Mouse (Mus musculus) MEL (cell line): ENCODE results near the gene Nfia. TPM values are rescaled to one million over a fixed set of nuclear protein-coding genes. Genes with fewer than 3 reads are reported as not detected.
A peak's percentile ranks its signal among the peaks of the same experiment; 100 is the strongest.

Experiments used
- DNase-seq: peaks from one replicate; pipeline ENCODE4 v3.0.0; 2011; ENCODE audit warnings: low read depth, low spot score
- H3K27ac ChIP-seq: 2 replicates; pipeline ENCODE4 v1.5.1; 2012; ENCODE audit warnings: low read depth, mild to moderate bottlenecking, control low read depth, low read length, moderate library complexity; ENCODE audit not compliant: control insufficient read depth
- H3K27me3 ChIP-seq, 2 experiments: fragments of 150-350 bp in 1 of 2; sonication (generic) in 1 of 2; 2 replicates each; pipeline ENCODE4 v1.6.1; 2012; ENCODE audit warnings: low read length in 2 of 2, mild to moderate bottlenecking in 2 of 2, improper control_type of control experiment in 1 of 2, moderate library complexity in 1 of 2; ENCODE audit not compliant: insufficient read depth in 2 of 2, control insufficient read depth in 1 of 2
- H3K36me3 ChIP-seq, 2 experiments: 2 replicates each; pipeline ENCODE4 v1.6.1; 2012 to 2014; ENCODE audit warnings: low read length in 2 of 2, improper control_type of control experiment in 1 of 2, inconsistent platforms in 1 of 2, mild to moderate bottlenecking in 1 of 2; ENCODE audit not compliant: insufficient read depth in 2 of 2, control insufficient read depth in 1 of 2
- H3K4me1 ChIP-seq, 2 experiments: fragments of 150-350 bp in 1 of 2; sonication (generic) in 1 of 2; 2 replicates each; pipeline ENCODE4 v1.6.1; 2012; ENCODE audit warnings: low read length in 2 of 2, improper control_type of control experiment in 1 of 2, mild to moderate bottlenecking in 1 of 2; ENCODE audit not compliant: insufficient read depth in 2 of 2, control insufficient read depth in 1 of 2
- H3K4me3 ChIP-seq, 2 experiments: fragments of 150-350 bp in 1 of 2; sonication (generic) in 1 of 2; 2 replicates each; pipeline ENCODE4 v1.5.1; 2012; ENCODE audit warnings: low read depth in 2 of 2, low read length in 2 of 2, mild to moderate bottlenecking in 2 of 2, moderate library complexity in 2 of 2, control low read depth in 1 of 2, improper control_type of control experiment in 1 of 2; ENCODE audit not compliant: control insufficient read depth in 1 of 2, insufficient read depth in 1 of 2
- H3K79me2 ChIP-seq: 2 replicates; pipeline ENCODE4 v1.6.1; 2012; ENCODE audit warnings: mild to moderate bottlenecking, low read length, moderate library complexity; ENCODE audit not compliant: control insufficient read depth, poor library complexity, insufficient read depth
- H3K9ac ChIP-seq: 2 replicates; pipeline ENCODE4 v1.6.1; 2012; ENCODE audit warnings: low read depth, mild to moderate bottlenecking, control low read depth, low read length, moderate library complexity; ENCODE audit not compliant: control insufficient read depth, poor library complexity, severe bottlenecking
- H3K9me3 ChIP-seq: fragments of 150-350 bp; sonication (generic); replicated peaks from 2 replicates; pipeline ENCODE4 v1.6.1; 2012; ENCODE audit warnings: mild to moderate bottlenecking, low read length, improper control_type of control experiment, moderate library complexity; ENCODE audit not compliant: insufficient read depth
- CHD1 ChIP-seq: IDR thresholded peaks from 2 replicates; pipeline ENCODE4 v1.6.1; 2012; ENCODE audit warnings: low read depth, mild to moderate bottlenecking, inconsistent platforms, low read length, improper control_type of control experiment
- EP300 ChIP-seq, 2 experiments: IDR thresholded peaks; 2 replicates each; pipeline ENCODE4 v1.6.1; 2011; ENCODE audit warnings: improper control_type of control experiment in 2 of 2, low read length in 2 of 2, low read depth in 1 of 2, mild to moderate bottlenecking in 1 of 2
- GATA1 ChIP-seq: IDR thresholded peaks from 2 replicates; pipeline ENCODE4 v1.6.1; 2011; ENCODE audit warnings: low read depth, low read length, improper control_type of control experiment
- KAT2A ChIP-seq: conservative IDR thresholded peaks from 2 replicates; pipeline ENCODE4 v1.6.1; 2012; ENCODE audit warnings: low read depth, low read length, improper control_type of control experiment, inconsistent platforms
- MAFK ChIP-seq: IDR thresholded peaks from 2 replicates; pipeline ENCODE4 v1.6.1; 2011; ENCODE audit warnings: low read depth, mild to moderate bottlenecking, low read length, improper control_type of control experiment, borderline replicate concordance
- MXI1 ChIP-seq: IDR thresholded peaks from 2 replicates; pipeline ENCODE4 v1.6.1; 2011; ENCODE audit warnings: mild to moderate bottlenecking, low read depth, low read length, improper control_type of control experiment
- POLR2A ChIP-seq, 2 experiments: IDR thresholded peaks; 2 replicates each; pipeline ENCODE4 v1.6.1; 2011 to 2012; ENCODE audit warnings: low read length in 2 of 2, mild to moderate bottlenecking in 2 of 2, control low read depth in 1 of 2, improper control_type of control experiment in 1 of 2, low read depth in 1 of 2, moderate library complexity in 1 of 2; ENCODE audit not compliant: control insufficient read depth in 1 of 2, insufficient read depth in 1 of 2, poor library complexity in 1 of 2
- POLR2AphosphoS2 ChIP-seq: IDR thresholded peaks from 2 replicates; pipeline ENCODE4 v1.6.1; 2011; ENCODE audit warnings: low read length, improper control_type of control experiment
- POLR2AphosphoS5 ChIP-seq: IDR thresholded peaks from 2 replicates; pipeline ENCODE4 v1.6.1; 2012; ENCODE audit warnings: low read depth, borderline replicate concordance, mild to moderate bottlenecking, inconsistent platforms, low read length, moderate library complexity, mixed read lengths
- RAD21 ChIP-seq: IDR thresholded peaks from 2 replicates; pipeline ENCODE4 v1.6.1; 2011; ENCODE audit warnings: mild to moderate bottlenecking, low read depth, low read length, improper control_type of control experiment
- SIN3A ChIP-seq: IDR thresholded peaks from 2 replicates; pipeline ENCODE4 v1.6.1; 2012; ENCODE audit warnings: low read length, improper control_type of control experiment, inconsistent platforms
- TBP ChIP-seq: IDR thresholded peaks from 2 replicates; pipeline ENCODE4 v1.8.0; 2011; ENCODE audit warnings: low read depth, low read length, improper control_type of control experiment
- TCF12 ChIP-seq: IDR thresholded peaks from 2 replicates; pipeline ENCODE4 v1.6.1; 2014; ENCODE audit warnings: low read depth, mild to moderate bottlenecking, inconsistent platforms, low read length, improper control_type of control experiment, moderate library complexity
- USF2 ChIP-seq, 2 experiments: IDR thresholded peaks; 2 replicates each; pipeline ENCODE4 v1.6.1; 2011 to 2012; ENCODE audit warnings: improper control_type of control experiment in 2 of 2, low read length in 2 of 2, borderline replicate concordance in 1 of 2, inconsistent platforms in 1 of 2, low read depth in 1 of 2, mild to moderate bottlenecking in 1 of 2; ENCODE audit not compliant: insufficient read depth in 1 of 2
- ZC3H11A ChIP-seq: IDR thresholded peaks from 2 replicates; pipeline ENCODE4 v1.6.1; 2012; ENCODE audit warnings: low read depth, mild to moderate bottlenecking, inconsistent platforms, low read length, improper control_type of control experiment
- ZKSCAN1 ChIP-seq: IDR thresholded peaks from 2 replicates; pipeline ENCODE4 v1.6.1; 2012; ENCODE audit warnings: low read depth, mild to moderate bottlenecking, inconsistent platforms, low read length, improper control_type of control experiment, moderate library complexity
- ZMIZ1 ChIP-seq: IDR thresholded peaks from 2 replicates; pipeline ENCODE4 v1.6.1; 2012; ENCODE audit warnings: low read depth, mild to moderate bottlenecking, inconsistent platforms, low read length, improper control_type of control experiment, moderate library complexity
- polyA plus RNA-seq, 2 experiments: library from polyadenylated mRNA; stranded (reverse) in 1 of 2; unstranded in 1 of 2; fragments of >175 nt in 1 of 2; fragments of >200 nt in 1 of 2; gene quantifications; 2 replicates each; pipeline versions ENCODE4 v1.2.1 to v1.2.4; 2012; ENCODE audit warnings: low replicate concordance in 2 of 2, low read depth in 1 of 2; ENCODE audit not compliant: insufficient read length in 2 of 2, insufficient read depth in 1 of 2, missing spikeins in 1 of 2
- total RNA-seq: library from RNA; depleted of rRNA; stranded (reverse); fragments of 300-350 nt; gene quantifications from 2 replicates; pipeline ENCODE4 v1.2.3, GENCODE M21; 2012

The Nfia gene
- total and polyA plus RNA-seq, 3 experiments: 10.2 to 20.5 (median 13.4) TPM

- H3K9me3 ChIP-seq: no peaks in the 10 kb centered on the region
- no peaks in the 10 kb centered on the region for H3K27me3 ChIP-seq
- no peak for DNase-seq
- peaks cover 29% of the 10 kb centered on the region for H3K79me2 ChIP-seq
- TF ChIP-seq CHD1 (no peak), SIN3A (no peak), TBP (no peak), MAFK (no peak), POLR2A (IDR thresholded peaks at IDR 0.05; ENCODE audit: control insufficient read depth in 1 of 2, insufficient read depth in 1 of 2, low read depth in 1 of 2, low read length in 2 of 2, poor library complexity in 1 of 2) (no peak), POLR2AphosphoS2 (0 out of 2 replicates have a peak, but pooled peaks have one; percentile 37)
- peaks cover 13 to 14% of the 10 kb centered on the region in 2 experiments for H3K36me3 ChIP-seq
- H3K9ac ChIP-seq: no peak overlapping the region
- no peak overlapping the region for H3K27ac ChIP-seq
- H3K4me1 ChIP-seq: peaks cover 0 to 8% of the 10 kb centered on the region in 2 experiments; a peak in 2 of 4 replicates
- no peak overlapping the region for H3K4me3 ChIP-seq
Observed at GRCm38 (mm10) chr4:97868307-97868937, 95.9 kb downstream of the Nfia start.

DNA sequence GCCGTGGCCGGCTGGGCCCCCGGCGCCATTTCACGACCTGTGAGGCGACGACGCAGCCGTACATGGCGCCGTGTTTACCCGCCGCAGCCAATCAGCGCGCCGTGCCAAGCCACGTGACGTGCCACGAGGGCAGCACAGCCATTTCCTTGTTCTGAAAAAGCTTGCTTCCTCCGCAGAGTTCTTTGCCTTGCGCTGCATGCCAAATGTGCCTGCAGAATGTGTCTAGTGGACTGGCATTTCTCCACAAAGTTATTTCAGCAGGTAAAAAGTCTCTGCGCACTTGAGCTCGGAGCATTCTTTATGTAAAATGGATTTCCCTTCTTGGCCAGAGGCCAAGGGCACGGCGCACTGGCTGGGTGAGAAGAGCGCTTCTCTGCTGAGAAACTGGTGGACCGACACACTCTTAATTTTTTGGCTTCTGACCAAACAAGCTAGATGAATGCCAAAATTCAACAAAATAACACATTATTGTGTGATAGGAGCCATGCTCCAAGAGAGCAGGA lies 96.5 kb downstream of the Nfia start:
- TF ChIP-seq POLR2AphosphoS5: no peak
- no peak for TF ChIP-seq ZMIZ1
- TF ChIP-seq GATA1: no peak
- TF ChIP-seq ZC3H11A: no peak
- TF ChIP-seq KAT2A: no peak
- no peak for TF ChIP-seq POLR2AphosphoS2
- no peak for TF ChIP-seq TCF12
- TF ChIP-seq USF2 (IDR thresholded peaks at IDR 0.05; ENCODE audit: borderline replicate concordance in 1 of 2, insufficient read depth in 1 of 2, low read depth in 1 of 2, low read length in 2 of 2): no peak
- no peak for TF ChIP-seq MXI1
- TF ChIP-seq ZKSCAN1: no peak
- no peak for TF ChIP-seq EP300 (IDR thresholded peaks at IDR 0.05; ENCODE audit: low read depth in 1 of 2, low read length in 2 of 2)
- no peak for TF ChIP-seq CHD1
- TF ChIP-seq TBP: no peak
- TF ChIP-seq RAD21: no peak
- H3K9ac ChIP-seq: no peak overlapping the region
- H3K27ac ChIP-seq: no peak overlapping the region
- no peak for DNase-seq
- peaks cover 28% of the 10 kb centered on the region for H3K79me2 ChIP-seq
- H3K4me3 ChIP-seq: no peak overlapping the region
- H3K36me3 ChIP-seq: peaks cover 14% of the 10 kb centered on the region in 2 experiments
- H3K4me1 ChIP-seq: peaks cover 0 to 8% of the 10 kb centered on the region in 2 experiments; a peak in 2 of 4 replicates
- no peaks in the 10 kb centered on the region for H3K9me3 ChIP-seq
- H3K27me3 ChIP-seq: no peaks in the 10 kb centered on the region
